Mouse (Mus musculus) bone marrow macrophage, adult 2 months (primary cell): Measurements from ENCODE around the gene Rab4a.

Experiments used
- CTCF ChIP-seq: IDR thresholded peaks from 2 replicates; pipeline ENCODE4 v1.5.1; 2012; ENCODE audit warnings: low read depth, mild to moderate bottlenecking, low read length, moderate library complexity
- POLR2A ChIP-seq: IDR thresholded peaks from 2 replicates; pipeline ENCODE4 v1.6.1; 2012; ENCODE audit warnings: mild to moderate bottlenecking, low read depth, low read length, borderline replicate concordance

GRCm38 (mm10) chr8:123759933-123760332 is 45.9 kb upstream of the Rab4a start:
- TF ChIP-seq CTCF, result no peak
- no peak for TF ChIP-seq POLR2A
